Mouse (Mus musculus): ENCODE results near the gene Krt42. TPM values are rescaled to one million over a fixed set of nuclear protein-coding genes. Genes with fewer than 3 reads are reported as not detected.

Gene Krt42
- polyA plus RNA-seq, 1 experiment from 2014 or later: not detected

DNA sequence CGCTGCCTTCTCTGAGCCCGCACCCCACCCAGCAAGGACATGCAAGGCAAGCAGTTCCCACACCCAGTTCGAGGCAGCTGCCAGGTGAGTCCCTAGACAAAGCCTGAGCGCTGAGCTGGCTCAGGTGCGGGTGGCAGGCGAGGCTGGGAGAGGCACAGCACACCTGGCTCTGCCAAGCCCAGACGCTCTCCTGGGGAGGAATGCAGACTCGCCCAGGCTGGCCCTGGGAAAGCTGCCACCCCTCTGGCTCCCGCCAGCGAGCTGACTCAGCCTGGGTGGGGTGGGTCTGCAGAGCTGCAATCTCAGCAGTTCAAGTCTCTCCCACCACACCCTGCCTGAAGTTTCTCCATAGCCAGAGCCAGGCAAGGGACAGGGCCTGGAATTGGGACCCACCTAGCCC, 17.4 kb upstream of the Krt42 start:
- H3K4me1 ChIP-seq (ENCODE audit: control insufficient read depth, insufficient read depth, low read length): no peaks in the 10 kb centered on the region
- no peaks in the 10 kb centered on the region for H3K9me3 ChIP-seq (replicated peaks; ENCODE audit: control insufficient read depth, low read length, poor library complexity, severe bottlenecking)
- H3K27me3 ChIP-seq (ENCODE audit: control insufficient read depth, insufficient read depth, low read depth, low read length): no peaks in the 10 kb centered on the region
- no peak overlapping the region for H3K27ac ChIP-seq (ENCODE audit: low read length)
- H3K4me3 ChIP-seq (ENCODE audit: low read depth, low read length): no peak overlapping the region
- no peak for ATAC-seq
- no peaks in the 10 kb centered on the region for H3K36me3 ChIP-seq (ENCODE audit: control insufficient read depth, insufficient read depth, low read length)
- 32% methylated on average over 10 of the region's 10 CpGs for WGBS
- H3K4me2 ChIP-seq (ENCODE audit: low read length): no peak overlapping the region
- no peak overlapping the region for H3K9ac ChIP-seq (ENCODE audit: low read depth, low read length)

GRCm38 (mm10) chr11:100284988-100285387, 15.3 kb upstream of the Krt42 start:
- no peaks in the 10 kb centered on the region for H3K4me1 ChIP-seq (ENCODE audit: control insufficient read depth, insufficient read depth, low read length)
- no peak overlapping the region for H3K27ac ChIP-seq (ENCODE audit: low read length)
- H3K4me2 ChIP-seq (ENCODE audit: low read length): no peak overlapping the region
- H3K9ac ChIP-seq (ENCODE audit: low read depth, low read length): no peak overlapping the region
- H3K36me3 ChIP-seq (ENCODE audit: control insufficient read depth, insufficient read depth, low read length): no peaks in the 10 kb centered on the region
- WGBS: 82% methylated on average over 4 of the region's 4 CpGs
- no peaks in the 10 kb centered on the region for H3K9me3 ChIP-seq (replicated peaks; ENCODE audit: control insufficient read depth, low read length, poor library complexity, severe bottlenecking)
- H3K4me3 ChIP-seq (ENCODE audit: low read depth, low read length): no peak overlapping the region
- ATAC-seq: no peak
- no peaks in the 10 kb centered on the region for H3K27me3 ChIP-seq (ENCODE audit: control insufficient read depth, insufficient read depth, low read depth, low read length)

DNA sequence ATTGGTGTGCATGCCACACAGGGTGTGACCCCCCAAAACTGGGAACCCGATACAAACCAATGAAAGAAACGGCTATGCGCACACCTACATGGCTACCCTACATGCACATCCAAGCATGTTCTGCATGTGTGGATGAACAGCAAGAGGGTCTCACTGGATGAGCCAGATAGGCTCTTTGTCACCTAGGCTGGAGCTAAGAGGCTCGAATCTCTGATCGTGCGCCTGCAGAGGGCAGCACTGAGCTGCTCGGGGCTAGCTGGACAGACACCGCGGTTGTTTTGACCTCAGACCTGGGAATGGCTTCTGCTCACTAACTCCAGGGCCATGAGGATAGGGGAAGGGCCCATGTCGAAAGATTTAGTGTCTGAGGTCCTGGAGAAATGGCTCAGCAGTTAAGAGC, 12.9 kb upstream of the Krt42 start:
- no peak overlapping the region for H3K4me3 ChIP-seq (ENCODE audit: low read depth, low read length)
- 21% methylated on average over 10 of the region's 10 CpGs for WGBS
- H3K27me3 ChIP-seq (ENCODE audit: control insufficient read depth, insufficient read depth, low read depth, low read length): no peaks in the 10 kb centered on the region
- H3K9me3 ChIP-seq (replicated peaks; ENCODE audit: control insufficient read depth, low read length, poor library complexity, severe bottlenecking): no peaks in the 10 kb centered on the region
- H3K4me1 ChIP-seq (ENCODE audit: control insufficient read depth, insufficient read depth, low read length): no peaks in the 10 kb centered on the region
- no peak overlapping the region for H3K4me2 ChIP-seq (ENCODE audit: low read length)
- peak; percentile 22; the same call in 1 of the 2 replicates for ATAC-seq
- no peak overlapping the region for H3K27ac ChIP-seq (ENCODE audit: low read length)
- no peak overlapping the region for H3K9ac ChIP-seq (ENCODE audit: low read depth, low read length)
- H3K36me3 ChIP-seq (ENCODE audit: control insufficient read depth, insufficient read depth, low read length): no peaks in the 10 kb centered on the region

- Histone ChIP-seq H3K9me3 (replicated peaks; ENCODE audit: control insufficient read depth, low read length, poor library complexity, severe bottlenecking) (no peaks in the 10 kb centered on the region), H3K4me2 (ENCODE audit: low read length) (peak overlapping the region; percentile 11; the same call in 1 of the 2 replicates), H3K36me3 (ENCODE audit: control insufficient read depth, insufficient read depth, low read length) (no peaks in the 10 kb centered on the region), H3K27me3 (ENCODE audit: control insufficient read depth, insufficient read depth, low read depth, low read length) (no peaks in the 10 kb centered on the region), H3K27ac (ENCODE audit: low read length) (no peak overlapping the region), H3K9ac (ENCODE audit: low read depth, low read length) (no peak overlapping the region), H3K4me1 (ENCODE audit: control insufficient read depth, insufficient read depth, low read length) (no peaks in the 10 kb centered on the region), H3K4me3 (ENCODE audit: low read depth, low read length) (no peak overlapping the region)
- peak; percentile 77 for ATAC-seq
- WGBS: 20% methylated on average over 11 of the region's 11 CpGs
Observed at GRCm38 (mm10) chr11:100281596-100282544, 12.2 kb upstream of the Krt42 start.

GRCm38 (mm10) chr11:100278759-100279158, 9.1 kb upstream of the Krt42 start:
- H3K36me3 ChIP-seq (ENCODE audit: control insufficient read depth, insufficient read depth, low read length): no peaks in the 10 kb centered on the region
- no peaks in the 10 kb centered on the region for H3K4me1 ChIP-seq (ENCODE audit: control insufficient read depth, insufficient read depth, low read length)
- 78% methylated on average over 5 of the region's 5 CpGs for WGBS
- H3K4me2 ChIP-seq (ENCODE audit: low read length): no peak overlapping the region
- H3K27ac ChIP-seq (ENCODE audit: low read length): no peak overlapping the region
- H3K4me3 ChIP-seq (ENCODE audit: low read depth, low read length): no peak overlapping the region
- H3K27me3 ChIP-seq (ENCODE audit: control insufficient read depth, insufficient read depth, low read depth, low read length): no peaks in the 10 kb centered on the region
- H3K9ac ChIP-seq (ENCODE audit: low read depth, low read length): no peak overlapping the region
- no peaks in the 10 kb centered on the region for H3K9me3 ChIP-seq (replicated peaks; ENCODE audit: control insufficient read depth, low read length, poor library complexity, severe bottlenecking)
- ATAC-seq: no peak

DNA sequence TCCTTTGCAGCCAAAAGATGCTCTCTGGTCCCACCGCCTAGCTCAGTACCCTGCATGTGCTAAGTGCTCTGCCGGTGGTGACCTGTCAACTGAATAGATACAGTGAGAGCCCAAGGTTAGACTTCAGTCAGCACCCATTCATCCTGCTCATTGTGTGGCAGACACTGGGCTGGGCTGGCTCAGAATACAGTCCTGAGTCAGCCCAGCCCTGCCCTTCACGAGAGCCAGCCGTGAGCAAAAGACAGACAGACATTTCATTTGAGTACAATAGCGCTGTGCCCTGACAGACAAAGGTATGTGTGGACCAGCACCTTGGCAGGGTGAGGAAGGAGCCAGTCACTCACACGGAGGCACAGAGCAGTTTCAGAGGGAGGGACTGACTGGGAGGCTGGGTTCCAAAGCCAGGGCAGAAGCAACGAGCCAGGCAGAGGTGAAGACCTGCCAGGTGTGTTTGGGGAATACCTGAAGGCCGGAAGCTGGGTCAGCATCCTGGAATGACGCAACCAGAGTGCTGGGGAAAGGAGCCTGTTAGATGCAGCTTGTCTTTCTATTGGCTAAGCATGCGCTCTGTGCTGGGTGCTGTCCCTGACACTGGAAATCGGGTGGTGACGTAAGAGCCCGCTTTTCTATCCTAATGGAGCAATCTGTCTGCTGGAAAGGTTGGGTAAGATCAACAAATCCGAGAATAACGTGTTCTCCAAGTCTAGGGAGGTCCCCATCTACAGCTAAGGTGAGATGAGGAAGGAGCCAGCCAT, 8.2 kb upstream of the Krt42 start:
- H3K4me3 ChIP-seq (ENCODE audit: low read depth, low read length): no peak overlapping the region
- H3K9me3 ChIP-seq (replicated peaks; ENCODE audit: control insufficient read depth, low read length, poor library complexity, severe bottlenecking): no peaks in the 10 kb centered on the region
- no peaks in the 10 kb centered on the region for H3K4me1 ChIP-seq (ENCODE audit: control insufficient read depth, insufficient read depth, low read length)
- H3K36me3 ChIP-seq (ENCODE audit: control insufficient read depth, insufficient read depth, low read length): no peaks in the 10 kb centered on the region
- ATAC-seq: no peak
- H3K4me2 ChIP-seq (ENCODE audit: low read length): no peak overlapping the region
- H3K9ac ChIP-seq (ENCODE audit: low read depth, low read length): no peak overlapping the region
- 80% methylated on average over 15 of the region's 15 CpGs for WGBS
- no peak overlapping the region for H3K27ac ChIP-seq (ENCODE audit: low read length)
- no peaks in the 10 kb centered on the region for H3K27me3 ChIP-seq (ENCODE audit: control insufficient read depth, insufficient read depth, low read depth, low read length)

DNA sequence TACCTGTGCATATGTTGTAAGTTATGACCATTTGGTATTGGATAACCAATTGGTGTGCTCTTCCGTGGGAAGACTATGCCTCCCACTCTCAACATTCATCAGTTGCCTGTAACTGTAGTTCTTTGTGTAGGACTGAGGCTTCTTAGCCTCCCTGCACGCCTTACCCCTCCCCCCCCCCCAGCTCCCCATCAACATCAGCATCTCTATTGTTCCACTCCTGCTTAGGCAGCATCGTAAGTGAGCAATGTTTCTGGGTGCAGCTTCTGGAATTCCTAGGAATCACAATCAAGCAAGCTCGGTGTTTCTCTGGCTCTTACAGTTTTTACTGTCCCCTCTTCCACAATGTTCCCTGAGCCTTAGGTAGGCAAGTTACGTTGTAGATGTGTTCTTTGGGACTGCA, 5.8 kb upstream of the Krt42 start:
- Histone ChIP-seq H3K27ac (ENCODE audit: low read length) (no peak overlapping the region), H3K4me3 (ENCODE audit: low read depth, low read length) (no peak overlapping the region), H3K9me3 (replicated peaks; ENCODE audit: control insufficient read depth, low read length, poor library complexity, severe bottlenecking) (no peaks in the 10 kb centered on the region), H3K27me3 (ENCODE audit: control insufficient read depth, insufficient read depth, low read depth, low read length) (no peaks in the 10 kb centered on the region), H3K36me3 (ENCODE audit: control insufficient read depth, insufficient read depth, low read length) (no peaks in the 10 kb centered on the region), H3K4me1 (ENCODE audit: control insufficient read depth, insufficient read depth, low read length) (no peaks in the 10 kb centered on the region), H3K4me2 (ENCODE audit: low read length) (no peak overlapping the region), H3K9ac (ENCODE audit: low read depth, low read length) (no peak overlapping the region)
- 34% methylated on average over 5 of the region's 5 CpGs for WGBS
- no peak for ATAC-seq

GRCm38 (mm10) chr11:100274719-100275118, 5.0 kb upstream of the Krt42 start:
- H3K36me3 ChIP-seq (ENCODE audit: control insufficient read depth, insufficient read depth, low read length): no peaks in the 10 kb centered on the region
- no peak for ATAC-seq
- H3K9me3 ChIP-seq (replicated peaks; ENCODE audit: control insufficient read depth, low read length, poor library complexity, severe bottlenecking): no peaks in the 10 kb centered on the region
- H3K9ac ChIP-seq (ENCODE audit: low read depth, low read length): no peak overlapping the region
- no peaks in the 10 kb centered on the region for H3K27me3 ChIP-seq (ENCODE audit: control insufficient read depth, insufficient read depth, low read depth, low read length)
- no peak overlapping the region for H3K4me2 ChIP-seq (ENCODE audit: low read length)
- H3K27ac ChIP-seq (ENCODE audit: low read length): no peak overlapping the region
- no peak overlapping the region for H3K4me3 ChIP-seq (ENCODE audit: low read depth, low read length)
- WGBS: 74% methylated on average over 7 of the region's 7 CpGs
- H3K4me1 ChIP-seq (ENCODE audit: control insufficient read depth, insufficient read depth, low read length): no peaks in the 10 kb centered on the region

DNA sequence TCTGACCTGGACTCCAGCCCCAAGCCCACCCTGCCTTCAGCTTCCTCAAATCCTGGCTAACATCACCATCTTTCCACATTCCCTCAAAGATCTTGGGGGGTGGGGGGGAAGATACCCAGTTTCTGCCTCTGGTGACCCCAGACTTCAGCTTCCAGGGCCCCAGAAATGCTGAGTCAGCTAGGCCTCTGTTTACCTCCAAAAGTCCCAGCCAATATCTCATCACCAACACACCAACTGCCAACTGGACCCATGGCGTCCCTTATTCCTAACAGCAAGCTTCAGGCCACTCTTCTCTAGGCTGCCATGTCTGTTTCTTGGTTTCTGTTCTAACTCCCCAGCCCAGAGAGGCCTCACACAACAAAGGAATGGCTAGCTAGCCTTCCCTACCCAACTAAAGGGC, 2.2 kb upstream of the Krt42 start:
- no peak overlapping the region for H3K4me3 ChIP-seq (ENCODE audit: low read depth, low read length)
- H3K4me2 ChIP-seq (ENCODE audit: low read length): no peak overlapping the region
- WGBS: 89% methylated on average over 1 of the region's 1 CpGs
- no peak overlapping the region for H3K27ac ChIP-seq (ENCODE audit: low read length)
- H3K9me3 ChIP-seq (replicated peaks; ENCODE audit: control insufficient read depth, low read length, poor library complexity, severe bottlenecking): no peaks in the 10 kb centered on the region
- H3K9ac ChIP-seq (ENCODE audit: low read depth, low read length): no peak overlapping the region
- H3K27me3 ChIP-seq (ENCODE audit: control insufficient read depth, insufficient read depth, low read depth, low read length): no peaks in the 10 kb centered on the region
- H3K36me3 ChIP-seq (ENCODE audit: control insufficient read depth, insufficient read depth, low read length): no peaks in the 10 kb centered on the region
- ATAC-seq: no peak
- H3K4me1 ChIP-seq (ENCODE audit: control insufficient read depth, insufficient read depth, low read length): no peaks in the 10 kb centered on the region

All from midbrain, embryonic 16.5 days (tissue).